Mouse (Mus musculus): ENCODE measurements around the gene Hpcal4.

GRCm38 (mm10) chr4:123137551-123137950 lies 45.5 kb upstream of the Hpcal4 start:
- TF ChIP-seq CTCF (conservative IDR thresholded peaks at IDR 0.05; ENCODE audit: low read length) (no peak), NANOG (IDR thresholded peaks at IDR 0.05; ENCODE audit: borderline replicate concordance, low read length) (no peak)

All from E14TG2a.4 (cell line).